Mouse (Mus musculus): ENCODE measurements around the gene Me3. TPM values are rescaled to one million over a fixed set of nuclear protein-coding genes. Genes with fewer than 3 reads are reported as not detected.

Gene Me3
- polyA plus RNA-seq, 1 experiment from 2014 or later: 3.2 TPM

DNA sequence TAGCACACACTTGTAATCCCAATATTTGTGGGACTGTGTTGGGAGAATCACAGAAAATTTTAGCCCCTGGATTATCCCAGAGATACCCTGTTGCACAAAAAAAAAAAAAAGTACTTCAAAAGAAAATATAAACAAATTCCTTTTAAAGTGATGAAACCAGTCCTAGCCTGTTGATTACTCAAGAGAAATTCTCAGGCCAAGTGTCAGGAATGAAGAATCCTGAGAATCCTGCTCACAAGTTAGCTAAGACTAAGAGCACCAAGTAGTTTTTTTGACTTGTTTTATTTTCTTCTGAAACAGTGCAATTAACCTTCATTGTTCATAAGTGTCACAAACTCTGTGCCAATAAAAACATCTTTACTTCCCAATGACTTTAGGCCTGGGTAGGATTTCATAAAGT, 44.0 kb downstream of the Me3 start:
- no peaks in the 10 kb centered on the region for H3K27me3 ChIP-seq (replicated peaks; ENCODE audit: insufficient read depth, low read length)
- H3K9me3 ChIP-seq (ENCODE audit: low read length): no peaks in the 10 kb centered on the region
- DNase-seq (ENCODE audit: low spot score) (peak; percentile 45), ATAC-seq (no peak)
- no peak overlapping the region for H3K27ac ChIP-seq (ENCODE audit: low read length)
- TF ChIP-seq EP300 (IDR thresholded peaks at IDR 0.05): no peak
- TF ChIP-seq CTCF (IDR thresholded peaks at IDR 0.05): no peak
- H3K4me3 ChIP-seq (ENCODE audit: low read depth, low read length): no peak overlapping the region
- no peak overlapping the region for H3K9ac ChIP-seq (replicated peaks; ENCODE audit: low read depth)
- H3K4me1 ChIP-seq (ENCODE audit: insufficient read depth, low read depth, low read length): no peaks in the 10 kb centered on the region
- H3K4me2 ChIP-seq (replicated peaks; ENCODE audit: low read depth, low read length): no peak overlapping the region
- H3K36me3 ChIP-seq (ENCODE audit: insufficient read depth, low read length): no peaks in the 10 kb centered on the region

DNA sequence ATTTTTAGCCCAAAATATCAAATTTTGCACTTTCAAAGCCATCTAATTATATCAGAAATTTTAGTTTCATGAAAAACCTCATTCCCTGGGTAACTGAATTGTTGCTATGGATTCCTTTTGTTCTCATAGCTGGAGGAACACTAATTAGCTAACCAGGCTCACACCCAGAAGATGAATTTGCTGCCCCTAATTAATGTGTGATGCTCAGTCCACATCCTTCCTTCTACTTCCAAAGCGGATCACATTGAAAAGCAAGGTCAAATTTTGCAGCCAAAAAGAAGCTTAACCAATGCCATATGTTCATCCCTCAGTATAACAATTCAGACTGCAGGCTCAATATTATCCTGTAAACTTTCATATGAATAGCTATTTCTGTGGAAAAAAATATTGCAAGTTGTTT, 45.7 kb downstream of the Me3 start:
- Histone ChIP-seq H3K4me2 (replicated peaks; ENCODE audit: low read depth, low read length) (no peak overlapping the region), H3K9me3 (ENCODE audit: low read length) (no peaks in the 10 kb centered on the region), H3K9ac (replicated peaks; ENCODE audit: low read depth) (no peak overlapping the region), H3K27me3 (replicated peaks; ENCODE audit: insufficient read depth, low read length) (no peaks in the 10 kb centered on the region), H3K4me1 (ENCODE audit: insufficient read depth, low read depth, low read length) (no peaks in the 10 kb centered on the region), H3K4me3 (ENCODE audit: low read depth, low read length) (no peak overlapping the region), H3K27ac (ENCODE audit: low read length) (no peak overlapping the region), H3K36me3 (ENCODE audit: insufficient read depth, low read length) (no peaks in the 10 kb centered on the region)
- ATAC-seq (no peak), DNase-seq (ENCODE audit: low spot score) (no peak)
- 76% methylated on average over 1 of the region's 1 CpGs for WGBS
- TF ChIP-seq EP300 (IDR thresholded peaks at IDR 0.05): no peak
- no peak for TF ChIP-seq CTCF (IDR thresholded peaks at IDR 0.05)

GRCm38 (mm10) chr7:89678719-89679118, 46.5 kb downstream of the Me3 start:
- no peak overlapping the region for H3K4me2 ChIP-seq (replicated peaks; ENCODE audit: low read depth, low read length)
- WGBS: 85% methylated on average over 5 of the region's 5 CpGs
- ATAC-seq (no peak), DNase-seq (ENCODE audit: low spot score) (no peak)
- no peak overlapping the region for H3K27ac ChIP-seq (ENCODE audit: low read length)
- H3K4me3 ChIP-seq (ENCODE audit: low read depth, low read length): no peak overlapping the region
- H3K4me1 ChIP-seq (ENCODE audit: insufficient read depth, low read depth, low read length): no peaks in the 10 kb centered on the region
- TF ChIP-seq EP300 (IDR thresholded peaks at IDR 0.05): no peak
- TF ChIP-seq CTCF (IDR thresholded peaks at IDR 0.05): no peak
- H3K27me3 ChIP-seq (replicated peaks; ENCODE audit: insufficient read depth, low read length): no peaks in the 10 kb centered on the region
- H3K9ac ChIP-seq (replicated peaks; ENCODE audit: low read depth): no peak overlapping the region
- H3K36me3 ChIP-seq (ENCODE audit: insufficient read depth, low read length): no peaks in the 10 kb centered on the region
- no peaks in the 10 kb centered on the region for H3K9me3 ChIP-seq (ENCODE audit: low read length)

GRCm38 (mm10) chr7:89679139-89679538, 46.9 kb downstream of the Me3 start:
- H3K4me1 ChIP-seq (ENCODE audit: insufficient read depth, low read depth, low read length): no peaks in the 10 kb centered on the region
- H3K9ac ChIP-seq (replicated peaks; ENCODE audit: low read depth): no peak overlapping the region
- H3K27ac ChIP-seq (ENCODE audit: low read length): no peak overlapping the region
- TF ChIP-seq CTCF (IDR thresholded peaks at IDR 0.05) (no peak), EP300 (IDR thresholded peaks at IDR 0.05) (no peak)
- no peak overlapping the region for H3K4me2 ChIP-seq (replicated peaks; ENCODE audit: low read depth, low read length)
- DNase-seq (ENCODE audit: low spot score) (no peak), ATAC-seq (no peak)
- H3K4me3 ChIP-seq (ENCODE audit: low read depth, low read length): no peak overlapping the region
- 76% methylated on average over 6 of the region's 6 CpGs for WGBS
- H3K36me3 ChIP-seq (ENCODE audit: insufficient read depth, low read length): no peaks in the 10 kb centered on the region
- no peaks in the 10 kb centered on the region for H3K27me3 ChIP-seq (replicated peaks; ENCODE audit: insufficient read depth, low read length)
- no peaks in the 10 kb centered on the region for H3K9me3 ChIP-seq (ENCODE audit: low read length)

- Histone ChIP-seq H3K36me3 (ENCODE audit: insufficient read depth, low read length) (no peaks in the 10 kb centered on the region), H3K9ac (replicated peaks; ENCODE audit: low read depth) (no peak overlapping the region), H3K9me3 (ENCODE audit: low read length) (no peaks in the 10 kb centered on the region), H3K27me3 (replicated peaks; ENCODE audit: insufficient read depth, low read length) (no peaks in the 10 kb centered on the region), H3K27ac (ENCODE audit: low read length) (no peak overlapping the region), H3K4me2 (replicated peaks; ENCODE audit: low read depth, low read length) (no peak overlapping the region), H3K4me1 (ENCODE audit: insufficient read depth, low read depth, low read length) (no peaks in the 10 kb centered on the region), H3K4me3 (ENCODE audit: low read depth, low read length) (no peak overlapping the region)
- DNase-seq (ENCODE audit: low spot score): no peak
- ATAC-seq: no peak
- TF ChIP-seq CTCF (IDR thresholded peaks at IDR 0.05): no peak
- no peak for TF ChIP-seq EP300 (IDR thresholded peaks at IDR 0.05)
- 83% methylated on average over 2 of the region's 2 CpGs for WGBS
Measured at GRCm38 (mm10) chr7:89679621-89680140, 47.5 kb downstream of the Me3 start.

- no peak for ATAC-seq
- Histone ChIP-seq H3K27me3 (replicated peaks; ENCODE audit: insufficient read depth, low read length) (no peaks in the 10 kb centered on the region), H3K4me2 (replicated peaks; ENCODE audit: low read depth, low read length) (no peak overlapping the region), H3K9me3 (ENCODE audit: low read length) (no peaks in the 10 kb centered on the region), H3K4me3 (ENCODE audit: low read depth, low read length) (no peak overlapping the region), H3K4me1 (ENCODE audit: insufficient read depth, low read depth, low read length) (no peaks in the 10 kb centered on the region), H3K9ac (replicated peaks; ENCODE audit: low read depth) (no peak overlapping the region), H3K36me3 (ENCODE audit: insufficient read depth, low read length) (no peaks in the 10 kb centered on the region), H3K27ac (ENCODE audit: low read length) (no peak overlapping the region)
- TF ChIP-seq CTCF (IDR thresholded peaks at IDR 0.05) (no peak), EP300 (IDR thresholded peaks at IDR 0.05) (no peak)
- no peak for DNase-seq (ENCODE audit: low spot score)
- WGBS: 78% methylated on average over 3 of the region's 3 CpGs
Measured at GRCm38 (mm10) chr7:89680891-89681290, 48.7 kb downstream of the Me3 start.

Data from lung, postnatal 0 days (tissue).